32 mouse cellular contexts compared by ENCODE assay signal in the genomic region with DNA sequence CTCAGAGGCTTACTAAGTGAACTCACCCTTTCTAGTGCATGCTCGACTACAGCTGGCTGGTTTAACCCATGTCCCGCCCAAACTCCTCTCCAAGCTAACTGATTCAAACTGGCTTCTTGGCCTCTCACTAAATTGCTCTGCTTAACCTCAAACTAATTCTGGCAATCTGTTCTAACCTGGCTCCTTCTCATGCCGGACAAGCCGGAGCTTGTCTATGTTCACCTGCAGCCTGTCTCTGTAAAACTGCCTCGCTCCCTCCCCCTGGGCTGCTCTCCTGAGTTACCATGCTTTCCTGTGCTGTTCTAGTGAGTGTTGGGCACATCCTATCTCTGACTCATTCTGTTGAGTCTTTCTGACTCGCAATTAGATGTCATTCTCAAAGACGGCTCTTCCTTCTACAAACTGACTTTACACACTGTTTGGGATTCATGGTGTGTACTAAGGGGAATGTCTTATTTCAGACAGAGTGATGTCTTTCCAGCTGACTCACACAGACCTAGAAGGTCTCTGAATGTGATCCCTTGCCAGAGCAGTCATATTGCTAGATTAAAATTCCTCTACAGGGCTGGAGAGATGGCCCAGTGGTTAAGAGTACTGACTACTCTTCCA. TPM values are rescaled to one million over a fixed set of nuclear protein-coding genes. Genes with fewer than 3 reads are reported as not detected.
DNase-seq lines count a peak whose midpoint lies in the region; ATAC-seq lines count a peak whose summit lies in the region.
"Had no signal": no experiment of that assay in that cellular context is flagged by ENCODE, and none has a peak within 500 bp of the region (broad histone marks: within the 10 kb centered on the region; RNA-seq: fewer than 3 reads in every experiment).

No protein-coding gene starts in this region.

- DNase-seq in adrenal gland, adult 2 months, result peak; percentile 35
- DNase-seq in adrenal gland, postnatal 14 days, result no peak
- peak; percentile 31 for DNase-seq in 3134 (ENCODE audit: extremely low read depth, insufficient read length, low spot score)
- DNase-seq in ES-CJ7 (ENCODE audit: low read depth, low spot score), result peak; percentile 28
- DNase-seq in ZHBTc4 (ENCODE audit: low read depth, low spot score), result peak; percentile 41
- no peak for DNase-seq in urinary bladder, postnatal 36 days (ENCODE audit: low spot score in 2 of 2)
- DNase-seq in right cerebral cortex, postnatal 4 days, result no peak
- DNase-seq: cerebellum, adult 9-10 months; heart, postnatal 14 days; kidney, adult 9 months; kidney, postnatal 25 days; lung, adult 18-20 months; lung, postnatal 14 days; spleen, adult 18-20 months had no signal

- ATAC-seq in monocyte, adult 5-6 weeks (replicated peaks; ENCODE audit: insufficient number of reproducible peaks, low FRiP score, low TSS enrichment, poor library complexity, severe bottlenecking), result no peak
- ATAC-seq: forebrain, embryonic 14.5 days; intestine, embryonic 15.5 days had no signal

RNA-seq across cellular contexts. Expression of a gene that starts 4.2 kb away (rescaled TPM):
- 10 to 100 TPM; 37.5 to 42.5 TPM for total RNA-seq in adrenal gland, adult 2 months (2021)
- polyA plus RNA-seq in adrenal gland, adult 2 months (2012; rRNA removed), result 12.0 and 12.4 TPM in 2 replicates
- 40.7 and 47.9 TPM in 2 replicates for total RNA-seq in adrenal gland, postnatal 14 days (2021)
- total RNA-seq in monocyte, adult 5-6 weeks (2017), result 52.2 to 70.8 TPM (median 69.8 TPM) in 3 replicates

RNA-seq across cellular contexts. Expression of a gene that starts 11.9 kb away (rescaled TPM):
- not detected for total RNA-seq in adrenal gland, adult 2 months (2021)
- not detected in 2 replicates for polyA plus RNA-seq in adrenal gland, adult 2 months (2012; rRNA removed)
- total RNA-seq in adrenal gland, postnatal 14 days (2021), result not detected in 2 replicates
- total RNA-seq in monocyte, adult 5-6 weeks (2017), result not detected in 3 replicates
- total RNA-seq: gastrocnemius, postnatal 4 days; heart, postnatal 14 days; layer of hippocampus, postnatal 10 days; left cerebral cortex, adult 8-10 months; megakaryocyte-erythroid progenitor cell, adult 5-6 weeks; midbrain, postnatal 0 days had no signal
- polyA plus RNA-seq: C2C12; cortical plate, adult 2 months; embryonic facial prominence, embryonic 12.5 days; forebrain, embryonic 14.5 days; heart, embryonic 12.5 days; hindbrain, embryonic 13.5 days; intestine, embryonic 15.5 days; limb, embryonic 11.5 days; liver, embryonic 11.5 days; midbrain, postnatal 0 days; neural tube, embryonic 13.5 days; stomach, embryonic 14.5 days; urinary bladder, adult 2 months had no signal

RNA-seq across cellular contexts. Expression of a gene that starts 24.0 kb away (rescaled TPM):
- not detected for total RNA-seq in adrenal gland, adult 2 months (2021)
- 0.06 TPM in 1 of 2 replicates, not detected in the other for polyA plus RNA-seq in adrenal gland, adult 2 months (2012; rRNA removed)
- not detected in 2 replicates for total RNA-seq in adrenal gland, postnatal 14 days (2021)
- not detected in 3 replicates for total RNA-seq in monocyte, adult 5-6 weeks (2017)
- total RNA-seq: gastrocnemius, postnatal 4 days; heart, postnatal 14 days; left cerebral cortex, adult 8-10 months had no signal
- polyA plus RNA-seq: C2C12; embryonic facial prominence, embryonic 12.5 days; forebrain, embryonic 14.5 days; heart, embryonic 12.5 days; hindbrain, embryonic 13.5 days; intestine, embryonic 15.5 days; limb, embryonic 11.5 days; liver, embryonic 11.5 days; neural tube, embryonic 13.5 days; urinary bladder, adult 2 months had no signal

Comparison
In these comparisons a context has a peak if more than half of its experiments do, and no peak if none do; other contexts are left out.
1. DNase-seq: peak in adrenal gland, adult 2 months (single experiment), 3134 (single experiment), ES-CJ7 (single experiment) and ZHBTc4 (single experiment); none in adrenal gland, postnatal 14 days (single experiment), urinary bladder, postnatal 36 days (0 of 2) and right cerebral cortex, postnatal 4 days (single experiment).